Mouse (Mus musculus) neural tube, embryonic 11.5 days (tissue): ENCODE results near the gene Slc22a23. TPM values are rescaled to one million over a fixed set of nuclear protein-coding genes. Genes with fewer than 3 reads are reported as not detected.

Experiments used
- ATAC-seq: fragments of 200-750 bp; cut with Nextera tagmentation; 2 replicates; pipeline ENCODE4 v1.8.0; 2017; ENCODE audit warnings: moderate number of reproducible peaks, mild to moderate bottlenecking, moderate TSS enrichment, moderate library complexity; ENCODE audit not compliant: insufficient read depth, low FRiP score, low TSS enrichment
- DNase-seq: peaks from one replicate; pipeline ENCODE4 v3.0.0-alpha.2; 2015; ENCODE audit warnings: low spot score
- H3K27ac ChIP-seq: fragments of 300-500 bp; sonication (generic); 2 replicates; pipeline ENCODE4 v1.5.1; 2014; ENCODE audit warnings: low read depth, mild to moderate bottlenecking, low read length
- H3K27me3 ChIP-seq: fragments of 300-500 bp; sonication (generic); 2 replicates; pipeline ENCODE4 v1.6.1; 2014; ENCODE audit warnings: mild to moderate bottlenecking, low read length, mixed read lengths; ENCODE audit not compliant: control insufficient read depth, insufficient read depth
- H3K36me3 ChIP-seq: fragments of 300-500 bp; sonication (generic); 2 replicates; pipeline ENCODE4 v1.6.1; 2014; ENCODE audit warnings: mild to moderate bottlenecking, low read length, moderate library complexity, mixed read lengths; ENCODE audit not compliant: control insufficient read depth, insufficient read depth
- H3K4me1 ChIP-seq: fragments of 300-500 bp; sonication (generic); 2 replicates; pipeline ENCODE4 v1.6.1; 2014; ENCODE audit warnings: low read length, mixed read lengths; ENCODE audit not compliant: control insufficient read depth, insufficient read depth
- H3K4me2 ChIP-seq: fragments of 300-500 bp; sonication (generic); 2 replicates; pipeline ENCODE4 v1.6.1; 2014; ENCODE audit warnings: low read depth, mild to moderate bottlenecking, moderate library complexity
- H3K4me3 ChIP-seq: fragments of 300-500 bp; sonication (generic); 2 replicates; pipeline ENCODE4 v1.5.1; 2014; ENCODE audit warnings: low read depth, low read length
- H3K9ac ChIP-seq: fragments of 300-500 bp; sonication (generic); 2 replicates; pipeline ENCODE4 v1.6.1; 2014; ENCODE audit warnings: mild to moderate bottlenecking, low read length
- H3K9me3 ChIP-seq: fragments of 300-500 bp; sonication (generic); 2 replicates; pipeline ENCODE4 v1.6.1; 2016; ENCODE audit warnings: low read length; ENCODE audit not compliant: control insufficient read depth
- WGBS: fragments of 180-500 bp; shearing (Covaris S2); extraction: QIAGEN DNeasy Blood & Tissue Kit; methylation state at CpG from one replicate; pipeline ENCODE4 v1.1.7; 2014; 5-methylcytosine and 5-hydroxymethylcytosine counted together
- polyA plus RNA-seq: library from polyadenylated mRNA; unstranded; fragments of >200 nt; fragmentation: Nextera tagmentation; extraction: Ambion mirVana; gene quantifications from 2 replicates; pipeline ENCODE4 v1.2.1, GENCODE M21; 2014

The Slc22a23 gene
- polyA plus RNA-seq, 1 experiment from 2014 or later = 13.3 TPM

DNA sequence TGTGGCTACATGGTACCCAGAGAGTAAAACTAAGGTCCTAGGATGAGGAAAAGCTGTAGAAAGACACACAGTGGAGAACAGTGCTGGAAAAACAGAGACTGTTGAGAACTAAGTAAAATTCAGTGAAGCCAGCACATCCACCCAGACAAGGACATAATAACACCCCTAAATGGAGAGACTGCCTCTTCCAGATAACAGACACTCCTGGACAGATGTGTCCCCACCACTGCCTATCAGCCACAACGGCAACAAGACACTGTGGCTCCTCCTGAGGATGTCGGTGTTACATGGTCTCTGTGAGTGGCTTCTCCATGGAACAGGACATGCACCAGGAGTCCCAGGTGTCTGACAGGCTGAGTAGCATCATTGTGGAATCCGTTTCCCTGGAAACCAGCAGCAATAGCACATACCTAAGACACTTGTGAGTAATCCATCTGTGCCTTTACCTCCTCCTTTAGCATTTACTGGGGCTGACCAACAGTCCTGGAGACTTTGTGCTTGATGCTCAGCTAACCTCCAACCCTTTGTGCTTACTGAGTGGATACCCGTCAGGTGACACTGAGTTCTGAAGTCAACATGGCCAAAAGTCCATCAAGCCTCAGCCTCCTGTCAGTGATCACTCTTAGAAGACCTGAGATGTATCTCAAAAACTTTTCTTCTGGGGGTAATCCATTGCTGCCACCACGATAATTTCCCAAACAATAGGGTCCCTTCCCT, 73.9 kb downstream of the Slc22a23 start:
- Histone ChIP-seq H3K9ac (no peak overlapping the region), H3K27me3 (no peaks in the 10 kb centered on the region), H3K4me1 (0 out of 2 replicates have a peak, but pooled peaks cover 4% of the 10 kb centered on the region), H3K9me3 (no peaks in the 10 kb centered on the region), H3K4me2 (no peak overlapping the region), H3K36me3 (no peaks in the 10 kb centered on the region), H3K27ac (no peak overlapping the region), H3K4me3 (no peak overlapping the region)
- no peak for DNase-seq
- WGBS = 88% methylated on average over 5 of the region's 5 CpGs
- ATAC-seq = no peak

DNA sequence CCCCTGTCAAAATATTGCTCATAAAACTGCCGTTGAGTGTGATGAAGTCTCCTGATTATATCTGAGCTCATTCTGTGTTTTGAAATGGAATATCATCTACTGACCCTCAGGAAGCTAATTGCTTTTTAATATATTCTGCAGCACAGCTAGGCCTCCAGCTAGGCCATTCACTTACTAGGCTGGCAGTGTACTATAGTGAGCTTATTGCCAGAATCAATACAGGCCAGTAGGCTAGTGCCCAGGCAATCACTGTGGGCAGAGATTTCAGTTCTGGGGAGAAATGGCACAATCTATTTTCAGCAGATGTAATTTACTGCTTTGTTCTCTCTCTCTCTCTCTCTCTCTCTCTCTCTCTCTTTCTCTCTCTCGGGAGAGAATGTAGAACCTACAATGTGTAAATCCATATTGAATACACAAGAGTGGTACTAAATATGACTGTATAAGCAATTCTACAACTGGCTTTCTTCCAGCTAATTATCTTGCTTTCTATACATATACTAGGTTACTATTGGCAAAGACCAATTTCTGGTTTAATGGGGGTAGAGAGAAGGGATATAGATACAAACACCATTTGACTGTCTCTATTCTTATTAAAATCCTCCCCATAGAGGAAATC, 75.5 kb downstream of the Slc22a23 start:
- no peak overlapping the region for H3K27ac ChIP-seq

DNA sequence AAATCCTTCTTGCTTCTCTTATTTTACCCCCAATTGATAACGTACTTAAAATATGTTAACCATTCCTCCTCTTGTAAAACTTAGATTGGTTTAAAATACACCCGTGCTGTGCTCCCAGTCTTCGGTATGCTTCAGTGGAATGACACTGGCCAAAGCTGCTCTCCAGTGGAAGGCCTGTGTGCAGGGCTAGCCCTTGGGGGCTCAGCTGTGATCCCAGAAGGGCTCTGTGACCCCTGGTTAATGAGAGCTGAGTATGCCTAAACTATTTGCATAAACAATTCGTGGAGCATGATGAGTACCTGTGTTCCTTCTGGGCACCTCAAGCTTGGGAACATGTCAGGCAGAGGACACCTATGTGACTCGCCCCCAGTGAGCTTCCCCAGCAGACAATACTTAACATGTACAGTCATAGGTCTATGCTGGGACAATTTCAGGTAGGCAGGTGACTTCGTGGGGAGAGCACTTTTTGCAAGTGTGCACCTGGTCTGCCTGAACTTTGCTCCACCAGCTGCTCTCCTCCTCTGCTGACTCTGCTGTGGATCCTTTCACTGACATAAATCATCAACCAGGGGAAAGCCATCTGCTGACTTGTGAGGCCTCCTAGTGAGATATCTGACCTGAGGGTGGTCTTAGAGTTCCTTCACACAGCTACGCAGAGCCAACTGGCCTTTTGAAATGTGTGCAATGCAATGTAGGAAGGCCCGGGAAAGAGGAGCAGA, 77.9 kb downstream of the Slc22a23 start:
- no peaks in the 10 kb centered on the region for H3K27me3 ChIP-seq
- H3K4me3 ChIP-seq = no peak overlapping the region
- H3K36me3 ChIP-seq = no peaks in the 10 kb centered on the region
- H3K4me1 ChIP-seq = 0 out of 2 replicates have a peak, but pooled peaks cover 3% of the 10 kb centered on the region
- H3K9me3 ChIP-seq = no peaks in the 10 kb centered on the region
- no peak overlapping the region for H3K9ac ChIP-seq
- H3K4me2 ChIP-seq = no peak overlapping the region
- no peak overlapping the region for H3K27ac ChIP-seq
- ATAC-seq (no peak), DNase-seq (no peak)
- WGBS = 80% methylated on average over 8 of the region's 8 CpGs

More for the DNA sequence above, 75.5 kb downstream of the Slc22a23 start:
- Histone ChIP-seq H3K9me3 (no peaks in the 10 kb centered on the region), H3K4me3 (no peak overlapping the region), H3K4me1 (0 out of 2 replicates have a peak, but pooled peaks cover 4% of the 10 kb centered on the region), H3K27me3 (no peaks in the 10 kb centered on the region), H3K9ac (no peak overlapping the region), H3K36me3 (no peaks in the 10 kb centered on the region), H3K4me2 (no peak overlapping the region)
- WGBS = 83% methylated on average over 2 of the region's 2 CpGs
- DNase-seq (no peak), ATAC-seq (no peak)

DNA sequence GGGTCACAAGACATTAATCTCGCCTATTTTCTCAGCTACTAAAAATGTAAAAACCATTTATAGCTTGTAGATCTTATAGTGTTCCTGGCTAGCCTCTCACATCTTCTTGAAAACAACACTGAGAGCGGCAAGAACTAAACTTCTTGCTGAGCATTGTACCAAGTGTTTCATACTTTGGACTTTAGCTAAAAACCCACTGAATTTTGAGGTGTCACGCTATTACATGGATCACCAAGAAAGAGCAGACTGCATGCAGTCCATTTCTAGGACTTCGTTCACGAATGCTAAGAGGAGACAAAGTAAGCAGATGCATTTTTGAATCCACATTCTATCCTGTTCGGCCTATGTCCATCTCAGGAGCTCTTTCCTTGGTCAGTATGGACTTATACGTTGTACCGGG, 78.9 kb downstream of the Slc22a23 start:
- no peak overlapping the region for H3K4me2 ChIP-seq
- DNase-seq = no peak
- no peaks in the 10 kb centered on the region for H3K27me3 ChIP-seq
- ATAC-seq = no peak
- H3K27ac ChIP-seq = no peak overlapping the region
- no peaks in the 10 kb centered on the region for H3K36me3 ChIP-seq
- no peaks in the 10 kb centered on the region for H3K4me1 ChIP-seq
- H3K4me3 ChIP-seq = no peak overlapping the region
- no peaks in the 10 kb centered on the region for H3K9me3 ChIP-seq
- no peak overlapping the region for H3K9ac ChIP-seq
- 93% methylated on average over 8 of the region's 8 CpGs for WGBS

DNA sequence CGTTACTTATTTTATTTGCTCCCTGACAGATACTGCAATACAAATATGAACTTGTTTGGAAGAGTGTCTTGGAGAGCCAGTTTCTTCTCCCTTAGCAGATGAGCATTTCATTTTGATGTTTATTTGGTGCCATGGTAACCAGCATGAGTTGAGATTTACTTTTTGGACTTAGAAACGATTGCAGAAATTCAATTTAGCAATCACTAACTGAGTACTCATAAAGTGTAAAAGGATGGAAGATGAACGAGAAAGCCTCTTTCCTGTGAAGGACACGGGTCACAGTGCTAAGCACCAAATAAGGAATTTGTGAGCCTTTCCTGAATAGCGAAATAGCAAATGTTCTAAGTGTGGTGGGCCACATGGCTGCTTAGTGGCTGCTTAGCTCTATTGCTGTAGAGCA, 79.4 kb downstream of the Slc22a23 start:
- ATAC-seq = no peak
- Histone ChIP-seq H3K9ac (no peak overlapping the region), H3K36me3 (no peaks in the 10 kb centered on the region), H3K4me2 (no peak overlapping the region), H3K4me3 (no peak overlapping the region), H3K27ac (no peak overlapping the region), H3K9me3 (no peaks in the 10 kb centered on the region), H3K27me3 (no peaks in the 10 kb centered on the region), H3K4me1 (no peaks in the 10 kb centered on the region)
- no peak for DNase-seq
- 87% methylated on average over 5 of the region's 5 CpGs for WGBS

DNA sequence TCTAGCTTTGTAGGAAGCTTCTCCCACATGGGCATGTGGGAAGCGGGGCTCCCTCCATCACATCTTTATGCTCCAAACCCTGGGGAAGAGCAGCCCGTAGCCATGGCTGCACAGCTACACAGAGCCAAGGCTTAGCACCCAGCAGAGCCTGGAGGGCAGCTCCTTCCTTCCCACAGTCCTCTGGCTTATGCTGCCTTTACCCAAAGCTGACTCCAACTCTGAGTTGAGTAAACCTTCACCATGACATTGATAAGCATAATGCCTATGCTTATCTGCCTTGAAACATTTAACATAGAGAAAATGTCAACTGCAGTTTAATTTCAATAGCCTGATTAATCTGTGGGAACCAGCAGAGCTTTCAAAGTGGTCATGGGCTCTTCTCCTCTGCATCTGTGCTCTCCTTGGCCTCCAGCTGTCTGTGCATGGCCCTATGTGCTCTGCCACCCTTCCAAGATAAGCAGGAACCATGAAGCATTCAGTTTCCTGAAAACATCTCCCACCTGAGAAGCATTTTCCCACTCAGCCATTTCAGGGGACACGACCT, 79.9 kb downstream of the Slc22a23 start:
- H3K36me3 ChIP-seq = no peaks in the 10 kb centered on the region
- H3K27me3 ChIP-seq = no peaks in the 10 kb centered on the region
- no peak overlapping the region for H3K4me3 ChIP-seq
- H3K4me2 ChIP-seq = no peak overlapping the region
- no peaks in the 10 kb centered on the region for H3K4me1 ChIP-seq
- no peak for DNase-seq
- H3K27ac ChIP-seq = no peak overlapping the region
- no peak overlapping the region for H3K9ac ChIP-seq
- no peaks in the 10 kb centered on the region for H3K9me3 ChIP-seq
- ATAC-seq = no peak
- 94% methylated on average over 3 of the region's 3 CpGs for WGBS

DNA sequence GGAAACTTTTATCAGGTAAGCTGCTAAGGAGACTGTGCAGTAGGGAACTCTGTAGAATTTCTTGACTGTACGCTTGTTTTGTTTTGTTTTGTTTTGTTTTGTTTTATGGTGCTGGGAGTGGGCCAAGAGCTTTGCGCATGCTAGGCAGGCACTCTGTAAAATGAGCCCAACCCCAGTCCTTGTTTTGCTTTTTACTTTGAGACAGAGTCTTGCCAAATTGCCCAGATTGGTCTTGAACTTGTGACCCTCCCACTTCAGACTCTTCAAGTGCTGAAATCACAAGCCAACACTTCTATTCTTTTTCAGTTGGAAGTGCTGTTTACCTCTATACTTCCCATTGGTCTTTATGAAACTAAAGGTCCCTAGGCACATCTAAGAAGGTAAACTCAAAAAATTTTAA, 80.5 kb downstream of the Slc22a23 start:
- ATAC-seq = no peak
- no peak overlapping the region for H3K9ac ChIP-seq
- 95% methylated on average over 2 of the region's 2 CpGs for WGBS
- no peak overlapping the region for H3K4me3 ChIP-seq
- H3K36me3 ChIP-seq = no peaks in the 10 kb centered on the region
- H3K27ac ChIP-seq = no peak overlapping the region
- H3K4me2 ChIP-seq = no peak overlapping the region
- H3K9me3 ChIP-seq = no peaks in the 10 kb centered on the region
- H3K27me3 ChIP-seq = no peaks in the 10 kb centered on the region
- H3K4me1 ChIP-seq = no peaks in the 10 kb centered on the region
- DNase-seq = no peak

DNA sequence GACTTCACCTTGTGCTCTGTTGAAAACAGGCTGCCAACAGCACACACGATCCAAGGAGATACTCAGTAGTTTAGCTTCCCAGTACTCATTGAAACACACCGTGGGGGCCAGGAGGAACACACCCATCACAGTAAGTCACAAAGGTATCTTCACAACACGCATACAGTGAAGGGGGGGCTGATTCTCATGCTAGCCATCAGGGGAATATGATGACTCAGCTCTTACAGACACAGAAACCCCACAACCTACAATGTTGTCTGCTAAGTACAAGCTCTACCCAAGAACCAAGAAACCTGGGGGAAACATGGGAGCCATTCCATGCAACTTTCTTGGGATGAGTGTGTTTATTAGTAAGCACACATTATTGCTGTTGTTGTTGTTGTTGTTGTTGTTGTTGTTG, 86.2 kb downstream of the Slc22a23 start:
- H3K27me3 ChIP-seq = no peaks in the 10 kb centered on the region
- DNase-seq = no peak
- H3K36me3 ChIP-seq = no peaks in the 10 kb centered on the region
- no peak overlapping the region for H3K4me3 ChIP-seq
- H3K4me2 ChIP-seq = no peak overlapping the region
- H3K27ac ChIP-seq = no peak overlapping the region
- no peaks in the 10 kb centered on the region for H3K9me3 ChIP-seq
- WGBS = 95% methylated on average over 3 of the region's 3 CpGs
- H3K4me1 ChIP-seq = peaks cover 6% of the 10 kb centered on the region; the same call in 1 of the 2 replicates
- ATAC-seq = no peak
- H3K9ac ChIP-seq = no peak overlapping the region
